Mouse (Mus musculus) embryonic facial prominence, embryonic 15.5 days (tissue): ENCODE measurements at regions not wholly inside any gene's neighbourhood (a gene's known extent, or its start where the extent isn't known, plus 50 kb on each side); places are given as distances from the start of the nearest gene placed in this dataset.

Experiments
- ATAC-seq: fragments of 200-750 bp; cut with Nextera tagmentation; 2 replicates; pipeline ENCODE4 v1.8.0; 2017; ENCODE audit warnings: low read depth, moderate TSS enrichment; ENCODE audit not compliant: insufficient number of reproducible peaks, low FRiP score, low TSS enrichment
- H3K27ac ChIP-seq: fragments of 300-500 bp; sonication (generic); replicated peaks from 2 replicates; pipeline ENCODE4 v1.5.1; 2015; ENCODE audit warnings: mild to moderate bottlenecking, inconsistent platforms
- H3K27me3 ChIP-seq: fragments of 300-500 bp; sonication (generic); 2 replicates; pipeline ENCODE4 v1.6.1; 2015; ENCODE audit warnings: inconsistent platforms
- H3K36me3 ChIP-seq: fragments of 300-500 bp; sonication (generic); 2 replicates; pipeline ENCODE4 v1.6.1; 2015; ENCODE audit warnings: mild to moderate bottlenecking, inconsistent platforms
- H3K4me1 ChIP-seq: fragments of 300-500 bp; sonication (generic); 2 replicates; pipeline ENCODE4 v1.6.1; 2015; ENCODE audit warnings: inconsistent platforms
- H3K4me2 ChIP-seq: fragments of 300-500 bp; sonication (generic); replicated peaks from 2 replicates; pipeline ENCODE4 v1.6.1; 2015; ENCODE audit warnings: mild to moderate bottlenecking, inconsistent platforms
- H3K4me3 ChIP-seq: fragments of 300-500 bp; sonication (generic); replicated peaks from 2 replicates; pipeline ENCODE4 v1.5.1; 2015; ENCODE audit warnings: mild to moderate bottlenecking, inconsistent platforms
- H3K9ac ChIP-seq: fragments of 300-500 bp; sonication (generic); 2 replicates; pipeline ENCODE4 v1.6.1; 2015; ENCODE audit warnings: inconsistent platforms
- H3K9me3 ChIP-seq: fragments of 300-500 bp; sonication (generic); replicated peaks from 2 replicates; pipeline ENCODE4 v1.6.1; 2016; ENCODE audit warnings: inconsistent platforms
- WGBS: fragments of 180-500 bp; shearing (Covaris S2); methylation state at CpG from one replicate; pipeline ENCODE4 v1.1.7; 2015; 5-methylcytosine and 5-hydroxymethylcytosine counted together

DNA sequence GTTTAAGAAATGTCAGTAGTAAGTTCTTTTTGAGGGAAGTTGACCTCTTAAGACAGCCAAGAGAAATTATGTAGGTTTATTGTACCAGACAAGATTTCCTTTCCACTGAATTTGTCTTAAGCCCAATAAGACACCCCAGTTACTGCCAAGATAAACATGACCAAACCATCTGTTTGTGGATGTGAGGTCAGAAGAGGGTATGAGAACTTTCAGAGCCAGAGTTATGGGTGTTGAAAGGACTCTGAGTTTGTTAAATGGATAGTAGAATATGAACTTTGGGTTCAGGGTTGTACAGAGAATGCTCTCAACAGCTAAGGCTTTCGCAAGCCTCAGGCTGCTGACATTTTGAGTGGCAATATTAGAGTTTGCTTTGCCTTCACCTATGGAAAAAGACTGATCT is 287.7 kb upstream of the Rarb start:
- Histone ChIP-seq H3K27ac (no peak overlapping the region), H3K9me3 (no peaks in the 10 kb centered on the region), H3K27me3 (no peaks in the 10 kb centered on the region), H3K9ac (no peak overlapping the region), H3K36me3 (no peaks in the 10 kb centered on the region), H3K4me3 (no peak overlapping the region), H3K4me2 (no peak overlapping the region), H3K4me1 (no peaks in the 10 kb centered on the region)
- 90% methylated on average over 1 of the region's 1 CpGs for WGBS
- no peak for ATAC-seq

DNA sequence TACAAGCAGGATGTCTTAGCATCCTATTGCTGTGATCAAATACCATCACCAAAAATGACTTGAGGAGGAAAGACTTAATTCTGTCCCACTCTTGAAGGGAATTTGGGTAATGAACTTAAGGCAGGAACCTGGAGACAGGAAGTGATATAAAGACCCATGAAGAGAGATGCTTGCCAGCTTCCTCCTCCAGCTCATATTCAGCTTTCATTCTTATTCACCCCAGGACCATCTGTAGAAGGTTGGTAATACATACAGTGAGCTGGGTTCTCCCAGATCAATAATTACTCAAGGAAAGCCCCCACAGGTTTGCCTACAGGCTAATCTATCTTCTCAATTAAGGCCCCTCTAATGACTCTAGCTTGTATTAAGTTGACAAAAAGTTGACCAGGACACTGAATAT is 283.5 kb upstream of the Rarb start:
- Histone ChIP-seq H3K9ac (no peak overlapping the region), H3K36me3 (no peaks in the 10 kb centered on the region), H3K4me2 (no peak overlapping the region), H3K27me3 (no peaks in the 10 kb centered on the region), H3K4me1 (no peaks in the 10 kb centered on the region), H3K27ac (no peak overlapping the region), H3K9me3 (no peaks in the 10 kb centered on the region), H3K4me3 (no peak overlapping the region)
- no peak for ATAC-seq

DNA sequence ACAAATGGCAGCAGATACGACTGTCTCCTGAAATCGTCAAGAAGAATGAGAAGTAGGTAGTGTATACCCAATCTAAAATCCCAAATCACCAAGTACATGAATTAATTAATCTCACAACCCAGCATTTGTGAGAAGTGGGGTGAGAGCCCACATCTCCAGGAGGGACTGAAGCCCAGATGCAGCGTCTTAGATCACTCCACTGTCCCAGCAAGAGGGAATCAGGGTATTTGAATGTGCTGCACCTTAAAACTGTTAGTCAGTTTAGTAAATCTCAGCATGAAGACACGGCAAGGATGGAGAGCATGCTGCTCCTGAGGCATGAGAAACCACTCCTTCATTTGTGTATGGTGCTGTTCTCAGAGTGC is 271.6 kb upstream of the Rarb start:
- no peak for ATAC-seq
- 67% methylated on average over 4 of the region's 4 CpGs for WGBS

DNA sequence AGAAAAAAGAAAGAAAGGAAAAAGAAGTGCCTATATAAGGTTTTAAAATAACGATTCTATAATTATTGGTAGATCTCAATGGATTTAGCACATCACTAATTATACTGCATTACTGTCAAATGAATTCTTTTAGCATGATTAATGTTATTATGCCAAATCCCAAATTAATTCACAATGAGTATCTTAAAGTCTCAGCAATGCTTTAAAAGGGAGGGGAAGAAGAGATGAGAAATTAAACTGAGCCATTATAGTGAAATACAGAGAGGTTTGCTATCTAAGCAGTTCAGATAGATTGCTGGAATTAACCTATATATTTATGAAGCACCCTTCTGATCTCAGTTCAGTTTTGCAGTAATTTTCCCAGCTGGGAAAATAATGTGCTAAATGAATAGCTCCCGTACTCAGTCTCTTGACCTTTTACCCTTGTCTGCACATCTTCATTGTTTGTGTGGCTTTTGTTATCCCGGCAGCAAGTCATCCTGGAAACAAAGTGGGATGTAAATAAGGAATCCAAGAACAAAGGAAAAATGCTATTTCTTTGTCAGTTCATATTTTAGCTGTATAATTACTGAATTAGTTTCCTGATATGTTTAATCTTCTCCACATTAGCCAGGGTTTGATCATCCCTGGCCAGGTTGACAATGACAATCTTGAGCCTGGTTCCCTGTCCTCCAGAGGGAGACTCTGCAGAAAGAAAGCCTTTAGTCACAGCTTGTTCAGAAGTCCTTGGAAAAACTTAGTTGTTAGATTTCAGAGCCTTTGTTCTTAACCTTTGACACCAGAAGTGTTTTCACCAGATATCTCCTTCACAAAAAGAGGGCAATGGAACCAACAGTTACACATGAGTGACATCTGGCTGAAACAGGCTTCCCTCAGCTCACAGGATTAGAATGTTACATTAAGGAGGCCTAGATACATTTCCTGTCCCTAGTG is 270.9 kb upstream of the Rarb start:
- 51% methylated on average over 3 of the region's 3 CpGs for WGBS
- Histone ChIP-seq H3K4me3 (no peak overlapping the region), H3K27me3 (no peaks in the 10 kb centered on the region), H3K9ac (no peak overlapping the region), H3K4me1 (no peaks in the 10 kb centered on the region), H3K27ac (no peak overlapping the region), H3K9me3 (no peaks in the 10 kb centered on the region), H3K4me2 (no peak overlapping the region), H3K36me3 (no peaks in the 10 kb centered on the region)
- ATAC-seq = no peak

More for the DNA sequence above, 271.6 kb upstream of the Rarb start:
- no peak overlapping the region for H3K4me2 ChIP-seq
- no peaks in the 10 kb centered on the region for H3K36me3 ChIP-seq
- no peak overlapping the region for H3K27ac ChIP-seq
- no peaks in the 10 kb centered on the region for H3K9me3 ChIP-seq
- no peaks in the 10 kb centered on the region for H3K27me3 ChIP-seq
- H3K4me1 ChIP-seq = no peaks in the 10 kb centered on the region
- no peak overlapping the region for H3K4me3 ChIP-seq
- H3K9ac ChIP-seq = no peak overlapping the region

DNA sequence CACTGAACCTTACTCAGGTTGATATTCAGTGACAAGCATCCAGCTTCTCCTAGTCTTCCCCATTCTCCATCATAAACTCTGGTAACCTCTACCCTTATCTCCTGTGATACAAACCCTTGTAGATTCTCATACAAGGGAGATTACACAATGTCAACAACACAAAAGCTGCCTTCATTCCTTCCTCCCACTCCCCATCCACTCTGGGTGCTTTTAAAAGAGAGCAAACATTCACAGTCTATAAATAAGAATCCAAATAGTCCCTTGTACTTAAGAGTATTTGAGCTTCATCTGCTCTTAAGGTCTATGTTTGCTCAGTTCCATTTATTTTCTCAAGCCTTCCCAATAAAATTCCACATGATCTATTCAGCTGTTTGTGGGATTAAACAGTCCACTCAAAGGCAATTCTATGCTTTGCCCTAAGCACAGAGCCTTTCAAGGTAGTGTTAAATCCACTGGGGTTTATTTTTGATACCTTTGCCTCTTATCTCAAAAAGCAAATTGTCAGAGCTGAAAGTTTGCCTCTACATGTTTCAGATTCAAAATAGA is 270.2 kb upstream of the Rarb start:
- Histone ChIP-seq H3K4me2 (no peak overlapping the region), H3K9ac (no peak overlapping the region), H3K36me3 (no peaks in the 10 kb centered on the region), H3K9me3 (no peaks in the 10 kb centered on the region), H3K4me1 (no peaks in the 10 kb centered on the region), H3K27me3 (no peaks in the 10 kb centered on the region), H3K27ac (no peak overlapping the region), H3K4me3 (no peak overlapping the region)
- no peak for ATAC-seq

DNA sequence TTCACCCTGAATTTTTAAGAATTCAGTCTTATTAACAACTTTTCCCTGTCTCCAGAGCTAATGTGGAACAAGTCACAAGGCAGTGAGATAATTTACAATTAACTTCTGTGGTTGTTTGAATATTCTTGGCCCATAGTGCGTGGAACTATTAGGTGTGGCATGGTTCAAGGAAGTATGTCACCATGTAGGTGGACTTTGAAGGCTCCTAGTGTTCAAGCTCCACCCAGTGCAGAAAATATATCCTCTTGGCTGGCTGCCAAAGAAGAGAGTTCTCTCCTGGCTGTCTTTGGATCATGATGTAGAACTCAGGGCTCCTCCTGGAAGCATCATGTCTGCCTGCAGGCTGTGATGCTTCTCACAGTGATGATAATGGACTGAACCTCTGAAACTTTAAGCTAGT is 268.9 kb upstream of the Rarb start:
- Histone ChIP-seq H3K4me1 (no peaks in the 10 kb centered on the region), H3K4me2 (no peak overlapping the region), H3K9ac (no peak overlapping the region), H3K27ac (no peak overlapping the region), H3K4me3 (no peak overlapping the region), H3K27me3 (no peaks in the 10 kb centered on the region), H3K9me3 (no peaks in the 10 kb centered on the region), H3K36me3 (no peaks in the 10 kb centered on the region)
- 80% methylated on average over 1 of the region's 1 CpGs for WGBS
- ATAC-seq = no peak

DNA sequence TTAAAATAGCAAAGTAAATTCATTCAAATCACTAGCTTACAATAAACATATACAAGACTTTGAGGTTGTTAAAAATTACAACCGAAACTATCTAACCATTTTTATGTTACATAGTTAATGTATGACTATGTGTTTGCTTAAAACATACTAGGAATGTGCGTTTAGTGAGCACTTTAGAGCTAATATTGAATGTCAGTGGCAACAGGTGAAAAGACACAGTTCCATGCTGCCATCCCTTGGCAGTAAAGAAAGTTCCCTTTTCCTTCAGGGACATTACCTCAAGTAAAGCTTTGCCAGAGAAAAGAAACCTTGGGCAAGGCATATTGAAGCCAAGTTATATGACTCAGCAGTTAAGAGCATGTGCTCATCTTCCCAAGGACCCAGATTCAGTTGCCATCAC is 265.0 kb upstream of the Rarb start:
- WGBS = 76% methylated on average over 2 of the region's 2 CpGs
- Histone ChIP-seq H3K4me3 (no peak overlapping the region), H3K4me2 (no peak overlapping the region)

DNA sequence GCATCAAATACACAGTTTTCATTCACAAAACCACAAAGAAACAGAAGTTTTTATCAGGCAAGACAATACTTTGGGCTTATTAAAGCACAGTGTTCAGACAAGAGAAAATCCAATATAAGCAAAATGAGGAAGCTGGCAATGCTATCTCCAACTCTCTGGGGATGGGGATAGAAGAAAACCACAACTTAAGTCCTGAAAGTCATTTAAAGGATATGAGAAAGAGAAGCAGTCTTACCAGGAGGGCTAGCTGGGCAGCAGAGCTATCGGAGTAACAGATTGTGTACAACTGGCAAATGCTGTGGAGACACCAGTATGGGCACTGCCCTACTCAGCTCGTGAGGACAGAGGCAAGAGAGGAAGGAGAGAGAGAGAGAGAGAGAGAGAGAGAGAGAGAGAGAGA is 262.9 kb upstream of the Rarb start:
- Histone ChIP-seq H3K9me3 (no peaks in the 10 kb centered on the region), H3K27me3 (no peaks in the 10 kb centered on the region), H3K4me2 (no peak overlapping the region), H3K4me1 (no peaks in the 10 kb centered on the region), H3K36me3 (no peaks in the 10 kb centered on the region), H3K27ac (no peak overlapping the region), H3K4me3 (no peak overlapping the region), H3K9ac (no peak overlapping the region)
- 45% methylated on average over 2 of the region's 2 CpGs for WGBS
- no peak for ATAC-seq

More for the DNA sequence above, 265.0 kb upstream of the Rarb start:
- no peaks in the 10 kb centered on the region for H3K36me3 ChIP-seq
- no peaks in the 10 kb centered on the region for H3K4me1 ChIP-seq
- H3K9me3 ChIP-seq = no peaks in the 10 kb centered on the region
- H3K27ac ChIP-seq = no peak overlapping the region
- H3K27me3 ChIP-seq = no peaks in the 10 kb centered on the region
- no peak for ATAC-seq
- H3K9ac ChIP-seq = no peak overlapping the region

DNA sequence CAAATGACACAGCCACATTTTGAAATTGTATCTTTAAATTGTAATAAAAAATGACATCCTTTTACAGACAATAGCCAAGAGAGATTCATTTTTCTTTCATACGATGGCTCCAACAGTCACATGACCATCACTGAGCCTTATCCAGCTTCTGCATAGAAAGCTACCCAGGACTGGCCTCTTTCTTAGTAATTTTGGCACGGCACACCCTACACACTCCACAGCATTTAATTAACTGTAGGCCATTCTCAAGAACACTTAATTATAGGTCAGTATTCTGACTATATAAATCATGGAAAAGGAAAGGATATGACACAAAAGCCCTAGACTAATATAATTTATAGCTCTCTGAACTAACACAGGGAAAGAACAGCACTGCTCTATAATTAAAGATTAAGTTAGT is 260.6 kb upstream of the Rarb start:
- no peak overlapping the region for H3K4me3 ChIP-seq
- H3K9me3 ChIP-seq = no peaks in the 10 kb centered on the region
- WGBS = 54% methylated on average over 2 of the region's 2 CpGs
- H3K27ac ChIP-seq = no peak overlapping the region
- H3K9ac ChIP-seq = no peak overlapping the region
- H3K27me3 ChIP-seq = no peaks in the 10 kb centered on the region
- no peaks in the 10 kb centered on the region for H3K4me1 ChIP-seq
- ATAC-seq = no peak
- H3K36me3 ChIP-seq = no peaks in the 10 kb centered on the region
- H3K4me2 ChIP-seq = no peak overlapping the region

DNA sequence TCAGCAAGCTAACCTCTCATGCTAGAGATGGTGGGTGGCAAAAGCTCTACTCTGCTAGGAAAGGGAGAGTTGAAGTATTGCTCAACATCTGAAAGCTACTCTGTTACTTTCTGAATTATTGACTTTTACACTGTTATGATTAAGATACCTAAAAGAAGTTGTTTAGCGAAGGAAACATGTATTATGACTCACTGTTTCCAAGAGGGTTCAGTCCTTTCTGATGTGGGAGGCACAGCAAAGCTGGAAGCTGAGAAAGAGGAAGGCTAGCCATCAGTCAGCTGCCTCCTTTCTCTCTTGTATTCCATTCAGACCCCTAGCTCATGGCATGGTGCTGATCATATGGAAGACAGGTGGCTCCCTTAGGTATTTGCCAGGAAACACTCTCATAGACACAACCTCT is 242.4 kb upstream of the Rarb start:
- no peaks in the 10 kb centered on the region for H3K4me1 ChIP-seq
- WGBS = 80% methylated on average over 1 of the region's 1 CpGs

DNA sequence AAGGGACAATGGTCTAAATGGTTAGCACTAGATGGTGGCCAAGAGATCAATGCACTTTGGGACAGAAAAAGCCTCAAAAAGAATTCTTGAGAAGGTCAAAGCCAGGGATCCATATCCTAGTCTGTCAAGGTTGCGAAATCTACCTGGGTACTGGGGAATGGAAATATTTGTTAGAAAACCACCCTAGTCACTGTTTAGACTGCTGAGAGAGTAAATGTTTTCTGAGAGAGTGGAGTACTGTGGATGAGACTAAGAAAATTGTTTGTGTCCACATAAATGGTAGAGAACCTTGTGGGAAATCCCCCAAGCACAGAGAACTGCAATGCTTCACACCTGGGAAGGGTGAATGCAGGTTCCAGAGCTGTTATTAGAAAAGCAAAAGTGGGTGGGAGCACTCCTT is 239.5 kb upstream of the Rarb start:
- no peak overlapping the region for H3K4me2 ChIP-seq
- H3K9me3 ChIP-seq = no peaks in the 10 kb centered on the region
- H3K9ac ChIP-seq = no peak overlapping the region
- WGBS = 86% methylated on average over 1 of the region's 1 CpGs
- H3K27me3 ChIP-seq = no peaks in the 10 kb centered on the region
- no peak for ATAC-seq
- no peak overlapping the region for H3K4me3 ChIP-seq
- H3K36me3 ChIP-seq = no peaks in the 10 kb centered on the region
- no peak overlapping the region for H3K27ac ChIP-seq
- H3K4me1 ChIP-seq = no peaks in the 10 kb centered on the region

More for the DNA sequence above, 242.4 kb upstream of the Rarb start:
- H3K36me3 ChIP-seq = no peaks in the 10 kb centered on the region
- no peak for ATAC-seq
- H3K4me3 ChIP-seq = no peak overlapping the region
- no peak overlapping the region for H3K9ac ChIP-seq
- H3K27ac ChIP-seq = no peak overlapping the region
- no peaks in the 10 kb centered on the region for H3K9me3 ChIP-seq
- no peaks in the 10 kb centered on the region for H3K27me3 ChIP-seq
- no peak overlapping the region for H3K4me2 ChIP-seq

DNA sequence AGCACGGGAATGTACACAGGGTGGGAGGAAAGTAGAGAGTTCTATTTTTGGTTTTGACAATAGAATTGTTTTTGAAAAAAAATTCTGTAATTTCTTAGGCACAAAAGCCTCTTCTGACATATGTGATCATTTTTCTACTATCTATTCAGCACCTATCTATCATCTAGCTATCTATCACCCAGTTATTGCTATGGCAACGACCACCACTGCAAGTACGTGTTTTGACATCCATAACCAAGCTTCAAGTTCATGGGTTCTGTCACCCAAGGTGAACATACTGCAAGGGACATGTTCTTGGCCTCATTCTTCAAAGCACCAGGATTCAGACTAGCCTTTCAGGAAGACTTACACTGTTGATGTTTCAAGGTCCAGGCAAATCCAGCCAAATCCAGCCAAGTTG is 238.4 kb upstream of the Rarb start:
- H3K36me3 ChIP-seq = no peaks in the 10 kb centered on the region
- H3K9me3 ChIP-seq = no peaks in the 10 kb centered on the region
- ATAC-seq = no peak
- no peak overlapping the region for H3K27ac ChIP-seq
- H3K4me3 ChIP-seq = no peak overlapping the region
- no peaks in the 10 kb centered on the region for H3K27me3 ChIP-seq
- no peaks in the 10 kb centered on the region for H3K4me1 ChIP-seq
- no peak overlapping the region for H3K9ac ChIP-seq
- 85% methylated on average over 3 of the region's 3 CpGs for WGBS
- no peak overlapping the region for H3K4me2 ChIP-seq
